Mouse (Mus musculus): ENCODE measurements around the gene Slc44a1.

- TF ChIP-seq POLR2A (IDR thresholded peaks at IDR 0.05; ENCODE audit: extremely low read depth, insufficient read depth, low read length) (no peak), CTCF (IDR thresholded peaks at IDR 0.05; ENCODE audit: extremely low read depth, insufficient read depth, low read length) (no peak)
Observed at GRCm38 (mm10) chr4:53406866-53407265, 33.3 kb upstream of the Slc44a1 start.
